Mouse (Mus musculus) retina, postnatal 1 day (tissue): Measurements from ENCODE around the gene Cog7.

Experiments
- DNase-seq: peaks from one replicate; pipeline ENCODE4 v3.0.0-alpha.2; 2012

The Cog7 gene

DNA sequence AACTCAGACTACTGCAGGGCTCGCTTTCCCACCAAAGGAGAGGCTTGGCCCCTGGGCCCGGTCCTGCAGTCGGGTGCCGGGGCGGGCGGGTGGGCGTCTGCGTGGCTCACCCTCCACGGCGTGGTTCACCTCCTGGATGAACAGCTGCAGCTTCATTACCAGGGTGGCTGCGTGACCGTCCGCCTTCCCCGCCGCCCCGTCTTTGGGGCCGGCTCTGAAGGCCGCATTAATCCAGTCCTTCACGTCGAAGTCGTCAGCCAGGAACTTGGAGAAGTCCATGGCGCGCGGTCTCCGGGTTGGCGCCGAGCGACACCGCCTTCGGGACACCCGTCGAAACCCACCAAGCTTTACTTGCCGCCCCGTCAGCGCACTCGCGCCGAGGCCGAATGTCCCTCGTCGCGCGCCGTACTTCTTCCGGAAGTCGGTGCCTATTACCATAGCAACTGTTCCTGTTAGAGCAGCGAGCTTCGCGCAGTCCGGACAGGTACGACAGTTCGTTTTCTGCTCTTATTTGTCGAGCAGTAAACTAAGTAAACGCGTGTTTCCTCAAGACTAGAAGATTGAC, at the start of gene Cog7:
Gene Cog7, minus strand, starts transcription at position 405 of the 565 bp plus-strand sequence.
- DNase-seq, result peak; percentile 95

DNA sequence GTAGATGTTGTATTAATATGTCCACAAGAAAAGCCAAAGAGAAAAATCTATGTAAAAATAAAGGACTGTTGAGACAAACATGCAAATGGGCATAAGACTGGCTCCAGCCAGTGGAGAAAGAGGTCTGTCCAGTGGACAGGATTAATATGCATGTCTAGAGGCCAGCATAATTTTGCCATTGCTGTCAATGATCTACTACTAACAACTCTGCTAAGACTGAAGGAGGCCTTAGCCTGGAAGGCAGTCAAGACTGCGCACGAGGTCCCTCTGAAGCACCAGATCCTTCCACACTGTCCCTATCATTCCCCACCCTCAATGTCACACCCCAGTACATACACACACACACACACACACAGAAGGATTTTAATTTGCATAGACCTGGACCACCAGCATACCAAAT, 40.6 kb upstream of the Cog7 start:
- no peak for DNase-seq

DNA sequence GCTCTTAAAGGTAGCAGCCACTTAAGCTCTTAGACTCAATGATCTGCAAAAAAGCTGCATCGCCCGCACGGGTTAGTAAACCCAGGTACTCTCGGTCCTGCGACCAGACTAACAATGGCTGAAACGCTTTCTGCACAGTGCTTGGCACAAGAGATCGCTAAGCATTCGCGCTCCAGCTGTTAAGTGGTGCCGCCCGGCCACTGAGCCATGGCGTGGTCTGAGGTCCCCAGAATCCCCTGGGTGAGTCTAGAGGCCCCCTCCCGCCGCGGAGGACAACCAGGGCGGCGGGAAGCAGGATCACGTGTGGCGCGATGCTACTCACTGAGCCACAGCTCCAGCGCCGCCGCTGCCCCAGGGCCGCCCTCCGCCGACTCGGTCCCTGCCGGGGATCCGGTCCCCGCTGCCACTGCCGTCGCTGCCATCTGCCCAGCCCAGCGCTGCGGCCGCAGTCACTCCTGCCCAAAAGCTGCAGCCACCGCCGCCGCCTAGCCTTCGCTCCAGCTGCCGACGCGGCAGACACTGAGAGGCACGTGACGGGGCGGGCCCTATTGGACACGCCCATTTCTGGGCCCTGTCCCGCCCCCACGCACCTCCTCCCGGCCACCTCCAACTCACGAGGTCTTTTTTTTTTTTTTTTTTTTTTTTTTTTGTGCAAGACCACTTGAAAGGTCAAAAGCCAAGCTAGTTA, 39.3 kb upstream of the Cog7 start, which contains the start of gene Gga2:
Gene Gga2, minus strand, starts transcription at position 556 of the 688 bp plus-strand sequence.
- peak; percentile 92 for DNase-seq

DNA sequence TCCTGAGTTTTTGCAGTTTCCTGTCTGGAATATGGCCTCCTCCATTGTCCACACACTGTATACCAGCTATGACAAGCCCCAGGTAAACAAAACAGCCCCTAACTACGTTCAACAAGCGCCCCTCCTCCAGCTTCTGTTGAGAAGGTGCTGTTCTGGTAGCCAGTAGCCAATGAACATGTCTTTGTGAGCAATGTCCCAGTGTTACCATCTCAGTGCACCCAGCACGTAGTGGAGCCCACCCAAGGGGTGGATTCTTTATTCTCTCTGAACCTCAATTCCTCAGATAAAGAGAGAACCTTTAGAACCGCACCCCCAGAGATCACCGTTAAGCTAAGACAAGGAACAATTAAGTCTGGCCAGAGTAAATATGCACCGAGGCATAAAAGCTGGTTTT, 38.8 kb upstream of the Cog7 start:
- DNase-seq, result no peak

DNA sequence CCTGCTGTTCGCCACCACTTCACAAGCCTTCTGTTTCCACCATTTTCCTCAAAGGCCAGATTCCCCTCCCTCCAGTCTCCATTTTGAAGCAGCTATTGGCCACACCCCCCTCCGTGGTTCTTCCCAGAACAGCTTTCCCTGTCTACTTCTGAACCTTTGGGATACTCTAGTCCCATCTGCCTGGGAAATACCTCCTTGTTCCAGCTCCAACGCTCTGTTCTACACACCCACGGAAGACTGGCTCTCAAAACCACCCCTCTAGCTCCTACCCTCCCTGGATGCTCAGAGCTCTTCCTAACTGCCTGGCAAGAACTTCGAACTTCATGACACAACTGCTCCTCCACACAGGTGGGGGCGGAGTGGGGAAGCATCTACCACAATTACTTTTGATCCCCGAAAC, 37.5 kb upstream of the Cog7 start:
- DNase-seq, result no peak

DNA sequence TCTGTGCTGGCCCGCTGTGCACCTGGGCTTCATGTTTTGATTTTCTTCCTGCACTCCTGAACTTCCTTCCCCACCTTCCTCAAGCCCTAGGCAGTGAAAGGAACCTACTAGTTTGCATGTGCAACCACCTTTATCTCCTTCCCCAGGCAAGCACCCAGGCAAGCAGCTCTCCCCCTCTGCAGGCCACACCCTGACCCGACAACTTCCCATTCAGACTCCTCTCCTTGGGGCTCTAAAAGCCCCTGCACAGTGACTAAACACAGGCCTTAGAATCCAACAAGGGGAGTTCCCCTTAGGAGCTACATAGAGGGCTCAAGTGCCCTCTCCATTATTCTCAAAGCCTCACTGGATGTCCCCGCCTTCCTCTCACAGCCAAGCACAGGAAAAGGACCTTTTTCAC, 36.7 kb upstream of the Cog7 start:
- no peak for DNase-seq

DNA sequence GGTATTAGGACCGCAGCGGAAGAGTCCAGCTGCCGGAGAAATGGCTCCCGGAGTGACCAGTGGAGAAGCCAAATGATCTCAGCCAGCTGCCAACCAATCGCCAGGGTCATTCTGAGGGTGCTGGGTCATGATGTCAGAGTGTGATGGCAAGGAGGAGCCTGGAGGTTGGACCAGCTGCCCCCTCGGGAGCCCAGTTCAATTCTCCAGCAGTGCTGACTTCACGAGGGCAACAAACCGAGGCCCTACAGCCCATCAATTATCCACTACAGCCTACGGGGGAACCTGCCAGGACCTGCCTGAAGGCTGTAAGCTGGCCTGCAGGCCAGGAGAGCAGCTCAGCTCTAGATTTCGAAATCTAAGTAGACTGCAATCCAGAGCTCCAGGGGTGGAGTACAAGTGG, 34.2 kb upstream of the Cog7 start:
- peak; percentile 59 for DNase-seq

DNA sequence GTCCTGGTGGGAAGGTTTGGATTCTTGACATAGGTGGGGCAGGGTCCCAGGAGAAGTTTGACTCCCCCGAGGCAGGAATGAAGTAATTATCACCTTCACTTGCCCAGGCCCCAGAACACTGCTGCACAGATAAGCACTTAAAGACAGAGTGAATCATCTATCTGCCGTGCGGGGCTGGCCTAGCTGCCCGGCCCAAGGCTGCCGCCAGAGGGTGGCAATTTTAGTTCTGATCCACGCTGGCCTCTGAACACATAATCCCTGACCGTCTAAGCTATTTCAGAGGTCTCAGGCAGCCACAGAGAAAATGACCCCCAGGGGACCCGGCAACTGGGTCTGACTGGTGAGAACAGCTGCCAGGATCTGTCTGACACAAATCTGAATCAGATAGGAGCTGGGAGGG, 33.6 kb upstream of the Cog7 start:
- peak; percentile 71 for DNase-seq

DNA sequence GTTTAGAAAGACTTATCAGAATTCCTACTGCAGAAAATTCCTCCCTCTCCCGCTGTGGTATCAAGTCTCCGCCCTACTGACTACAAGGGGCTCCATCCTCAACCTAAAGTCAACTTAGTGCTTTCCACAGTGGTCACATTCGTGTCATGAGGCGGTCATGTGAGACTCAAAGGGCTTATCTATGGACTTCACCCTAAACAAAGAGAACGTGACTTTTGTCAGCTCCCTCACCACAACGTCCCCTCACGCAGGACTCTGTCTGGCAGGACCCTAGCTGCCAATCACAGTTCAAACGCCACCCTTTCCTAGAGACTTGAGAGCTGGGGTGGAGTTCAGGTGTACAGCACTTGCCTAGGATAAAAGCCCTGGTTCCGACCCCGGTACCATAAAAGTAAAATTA, 31.4 kb upstream of the Cog7 start:
- no peak for DNase-seq

DNA sequence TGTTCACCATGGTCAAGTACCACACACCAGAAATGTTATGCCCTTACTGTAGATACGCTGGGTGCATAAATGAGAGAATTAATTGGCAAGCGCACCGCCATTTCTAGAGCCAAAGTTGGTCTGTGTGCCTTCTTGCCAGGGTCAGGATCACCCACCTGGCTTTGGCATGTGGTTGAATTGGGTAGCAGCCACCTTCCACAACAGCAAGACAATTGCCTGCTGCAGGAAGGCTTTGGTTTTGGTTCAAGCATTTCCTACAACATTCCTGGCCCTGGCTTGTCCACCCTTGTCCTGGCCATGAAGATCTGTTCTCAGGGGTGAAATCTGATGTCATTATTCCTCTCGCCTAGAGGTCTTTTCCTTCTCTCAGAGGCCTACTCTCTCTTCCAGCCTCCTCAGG, 30.9 kb upstream of the Cog7 start:
- DNase-seq, result no peak

DNA sequence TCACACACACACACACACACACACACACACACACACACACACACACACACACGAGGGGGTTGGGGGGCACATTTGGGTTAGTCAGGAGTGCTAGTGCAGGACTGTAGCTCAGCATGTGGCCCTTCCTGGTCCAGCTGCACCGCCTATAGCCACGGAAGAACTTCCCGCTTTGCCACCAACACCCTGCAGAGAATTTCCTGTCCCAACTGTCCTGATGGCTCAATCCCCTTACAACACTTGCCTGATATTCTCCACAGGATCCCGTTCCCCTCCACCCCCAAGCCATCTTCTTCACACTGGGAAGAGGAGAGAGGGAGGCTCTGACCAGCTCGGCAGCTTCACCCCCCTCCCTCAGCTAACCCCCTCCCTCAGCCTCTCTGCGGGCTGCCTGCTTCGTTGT, 18.9 kb upstream of the Cog7 start:
- DNase-seq, result no peak

DNA sequence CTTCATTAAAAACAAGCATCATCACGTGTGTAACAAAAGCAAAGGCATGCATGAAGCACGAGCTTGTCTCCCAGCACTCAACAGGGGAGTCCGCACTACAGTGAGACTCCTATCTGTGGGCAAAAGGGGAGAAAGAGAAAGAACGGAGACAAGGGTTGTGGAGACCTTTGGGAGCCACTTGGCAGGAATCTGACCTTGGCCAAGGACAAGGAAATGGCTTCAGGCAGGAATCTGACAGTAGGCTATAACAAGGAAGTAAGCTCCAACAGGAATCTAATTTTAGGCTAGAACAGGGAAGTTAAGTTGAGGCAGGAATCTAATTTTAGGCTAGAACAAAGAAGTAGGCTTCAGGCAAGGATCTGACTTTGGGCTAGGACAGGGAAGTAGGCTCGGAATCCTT, 14.4 kb upstream of the Cog7 start:
- DNase-seq, result no peak

DNA sequence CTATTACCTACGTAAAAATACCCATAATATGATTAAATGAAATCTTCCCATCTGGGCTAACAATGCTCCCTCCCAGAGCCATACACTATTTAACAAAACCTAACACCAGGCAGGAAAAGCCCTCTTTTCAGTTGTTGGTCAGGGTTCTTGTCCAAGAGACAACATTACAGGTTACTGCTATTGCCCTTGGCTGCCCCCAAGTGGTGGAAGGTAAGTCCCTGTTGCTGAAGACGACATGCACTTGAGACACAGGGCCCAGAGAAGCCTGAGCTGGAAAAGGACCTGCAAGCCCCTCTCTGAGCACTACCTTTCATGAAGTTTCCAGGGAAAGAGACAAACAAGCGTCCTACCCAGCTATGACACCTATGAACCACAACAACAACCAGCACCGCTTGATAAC, 6.5 kb downstream of the Cog7 start:
- peak; percentile 71 for DNase-seq

DNA sequence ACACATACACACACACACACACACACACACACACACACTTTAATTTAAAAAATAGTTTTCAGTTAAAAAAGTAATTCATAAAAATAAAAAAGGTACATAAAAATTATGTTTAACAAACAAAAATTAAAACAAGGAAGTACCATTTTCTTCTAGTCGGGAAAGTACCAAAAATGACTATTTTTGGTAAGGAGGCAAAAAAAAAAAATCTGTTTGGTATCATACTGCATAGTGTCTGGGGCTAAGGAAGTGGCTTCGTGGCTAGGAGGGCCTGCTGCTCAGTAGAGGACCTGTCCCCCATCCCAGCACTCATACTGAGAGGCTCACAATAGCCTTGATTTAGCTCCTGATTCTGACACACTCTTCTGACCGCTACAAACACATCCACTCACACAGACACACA, 9.8 kb downstream of the Cog7 start:
- DNase-seq, result no peak

DNA sequence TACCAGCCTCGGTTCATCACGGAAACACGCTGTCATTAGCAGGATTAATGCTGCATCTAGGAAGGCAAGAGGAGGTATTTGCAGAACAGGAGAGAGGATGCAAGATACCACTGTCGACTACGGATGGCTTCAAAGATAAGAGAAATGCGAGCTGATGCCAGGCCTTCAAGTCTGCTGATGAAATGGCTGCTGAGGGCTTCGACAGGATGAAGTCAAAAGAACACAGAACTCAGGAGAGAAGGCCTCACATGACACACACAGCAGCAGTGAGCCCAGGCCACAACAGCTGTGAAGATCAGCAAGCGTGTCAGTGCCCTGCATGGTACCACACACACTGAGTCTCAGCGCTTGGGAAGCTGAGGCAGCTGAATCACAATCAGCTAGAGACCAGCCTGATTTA, 11.3 kb downstream of the Cog7 start:
- DNase-seq, result no peak

DNA sequence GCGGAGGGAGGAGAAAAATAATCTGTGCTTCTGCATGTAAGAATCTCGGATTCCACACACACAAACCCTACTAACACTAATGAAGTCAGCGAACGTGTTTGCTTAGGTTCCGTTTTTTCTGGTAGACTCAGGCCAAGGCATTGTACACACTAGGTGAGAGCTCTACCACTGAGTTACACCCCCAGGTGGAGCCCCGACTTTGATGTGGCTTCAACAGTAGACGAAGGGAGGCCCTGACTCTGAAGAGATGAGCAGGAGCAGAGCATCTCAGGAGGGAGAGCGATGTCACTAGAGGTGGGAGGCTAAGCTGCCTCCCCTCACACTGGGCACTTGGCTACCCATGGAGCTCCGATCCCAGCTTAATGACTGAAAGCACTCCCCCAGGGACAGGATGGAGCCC, 12.7 kb downstream of the Cog7 start:
- no peak for DNase-seq

DNA sequence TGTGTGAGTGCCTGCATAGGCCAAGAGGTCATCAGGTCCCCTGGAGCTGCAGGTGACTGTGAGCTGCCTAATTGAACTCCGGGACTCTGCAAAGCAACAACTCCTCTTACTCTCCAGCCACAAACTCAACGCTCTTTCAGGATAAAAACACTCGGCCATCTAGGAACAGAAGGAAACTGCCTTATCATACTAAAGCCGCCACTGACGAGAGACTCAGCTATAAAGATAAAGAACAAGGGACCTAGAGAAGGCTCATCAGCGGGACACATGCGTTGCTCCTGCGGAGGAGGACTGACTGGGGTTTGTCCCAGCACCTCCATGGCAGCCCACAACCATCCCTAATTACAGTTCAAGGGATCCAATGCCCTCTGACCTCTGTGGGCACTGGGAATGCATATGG, 13.3 kb downstream of the Cog7 start:
- no peak for DNase-seq

DNA sequence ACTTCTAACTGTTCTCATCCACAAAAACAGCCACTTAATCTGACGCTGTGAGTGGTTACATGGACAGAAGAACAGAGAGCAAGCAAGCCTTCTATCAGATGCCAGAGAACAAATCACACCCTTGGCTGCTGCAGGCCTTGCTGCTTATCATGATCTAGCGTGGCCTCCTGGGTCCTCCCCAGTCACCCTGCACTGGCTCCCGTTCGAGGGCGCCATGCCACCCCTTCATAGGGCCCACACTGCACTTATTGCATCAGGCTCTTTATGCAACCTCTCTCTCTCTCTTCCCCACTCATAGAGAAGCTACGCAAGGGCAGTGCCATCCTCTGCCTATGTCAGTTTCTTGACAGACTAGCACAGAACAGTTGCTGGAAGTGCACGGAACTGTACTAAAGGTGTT, 15.3 kb downstream of the Cog7 start:
- no peak for DNase-seq

DNA sequence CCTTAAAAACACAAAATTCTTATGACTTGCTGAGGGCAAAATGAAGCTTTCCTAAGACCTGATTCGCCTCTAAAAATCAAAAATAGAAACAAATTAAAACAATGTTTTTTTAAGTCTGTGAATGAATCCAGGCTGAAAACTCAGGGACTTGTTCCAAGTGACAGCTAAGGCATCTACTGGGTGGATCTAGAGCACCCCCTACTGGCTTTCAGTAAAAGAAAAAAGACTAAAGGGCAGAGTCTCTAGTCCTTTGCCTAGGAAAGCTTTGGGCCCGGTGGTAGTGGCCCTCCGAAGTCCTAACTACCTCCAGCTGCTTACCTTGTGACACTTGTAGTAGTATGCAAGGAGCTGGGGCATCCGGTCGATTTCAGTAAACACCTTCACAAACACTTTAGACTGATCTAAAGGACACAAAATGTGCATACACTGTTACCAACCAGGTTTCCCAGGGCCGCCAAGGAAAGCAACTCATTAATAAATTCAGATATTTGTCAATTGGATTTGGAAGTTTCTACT, 17.6 kb downstream of the Cog7 start:
- DNase-seq, result peak; percentile 68

DNA sequence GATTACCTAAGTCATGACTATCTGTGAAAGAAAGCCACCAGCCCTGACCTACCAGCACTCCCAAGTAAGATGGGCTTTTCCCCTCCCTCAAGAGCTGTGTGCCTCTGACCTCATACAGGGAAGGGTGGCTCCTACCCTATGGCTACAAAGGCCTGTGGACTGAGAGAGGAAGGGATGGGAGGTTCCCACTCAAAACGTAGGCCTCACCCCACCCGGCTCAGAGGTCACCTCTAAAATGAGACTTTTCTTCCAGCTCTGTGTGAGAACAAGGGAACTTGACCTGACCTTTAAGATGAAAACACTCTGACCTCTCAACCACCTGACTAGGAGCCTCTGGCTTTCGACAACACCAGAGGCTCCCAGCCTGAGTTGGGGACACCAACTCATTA, 18.9 kb downstream of the Cog7 start:
- no peak for DNase-seq

DNA sequence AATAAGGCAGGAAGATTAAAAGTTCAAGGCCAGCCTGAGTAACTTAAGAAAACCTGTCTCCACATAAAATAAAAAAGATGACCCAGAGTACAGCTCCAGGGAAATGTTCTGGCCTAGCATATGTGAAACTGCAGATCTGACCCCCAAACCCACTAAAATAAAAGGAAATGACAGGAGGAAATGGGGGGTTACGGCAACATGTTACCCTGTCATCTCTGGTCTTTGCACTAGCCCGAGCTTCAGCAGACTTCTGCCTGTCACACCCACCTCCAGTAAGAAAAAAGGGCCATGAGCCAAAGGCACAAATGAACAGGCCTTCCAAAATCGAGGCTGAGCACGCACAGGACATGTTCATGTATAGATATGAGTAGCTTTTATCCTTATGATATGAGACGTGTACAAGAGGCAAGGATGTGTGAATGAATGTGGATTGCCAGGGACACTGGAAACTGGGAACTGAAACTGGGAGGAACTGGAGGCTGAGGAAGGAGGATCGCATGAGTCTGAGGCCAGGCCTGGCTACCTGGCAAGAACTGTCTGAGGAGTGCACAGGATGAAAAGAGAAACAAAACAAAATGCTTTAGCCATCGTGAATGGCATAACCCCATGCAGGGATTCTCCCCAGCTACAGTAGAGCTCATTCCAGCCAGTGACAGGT, 19.5 kb downstream of the Cog7 start:
- no peak for DNase-seq

DNA sequence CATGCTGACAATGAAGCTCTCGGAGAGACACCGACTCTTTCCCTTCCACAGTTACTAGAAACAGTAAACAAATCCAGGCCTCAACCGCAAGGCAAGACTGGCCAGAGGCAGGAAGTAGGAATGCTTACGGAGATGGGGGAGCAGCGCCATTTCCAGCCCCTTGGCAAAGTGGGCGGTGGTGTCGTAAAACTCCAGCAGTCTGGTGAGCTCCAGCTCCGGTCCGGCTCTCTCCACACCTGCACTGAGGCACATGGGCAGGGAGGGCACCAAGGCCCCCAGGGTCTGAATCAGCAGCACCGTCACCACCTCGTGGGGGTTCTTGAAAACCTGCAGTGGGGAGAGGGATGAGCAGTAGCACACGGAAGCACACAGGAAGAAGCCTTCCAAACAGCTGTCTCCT, 25.7 kb downstream of the Cog7 start:
- no peak for DNase-seq

DNA sequence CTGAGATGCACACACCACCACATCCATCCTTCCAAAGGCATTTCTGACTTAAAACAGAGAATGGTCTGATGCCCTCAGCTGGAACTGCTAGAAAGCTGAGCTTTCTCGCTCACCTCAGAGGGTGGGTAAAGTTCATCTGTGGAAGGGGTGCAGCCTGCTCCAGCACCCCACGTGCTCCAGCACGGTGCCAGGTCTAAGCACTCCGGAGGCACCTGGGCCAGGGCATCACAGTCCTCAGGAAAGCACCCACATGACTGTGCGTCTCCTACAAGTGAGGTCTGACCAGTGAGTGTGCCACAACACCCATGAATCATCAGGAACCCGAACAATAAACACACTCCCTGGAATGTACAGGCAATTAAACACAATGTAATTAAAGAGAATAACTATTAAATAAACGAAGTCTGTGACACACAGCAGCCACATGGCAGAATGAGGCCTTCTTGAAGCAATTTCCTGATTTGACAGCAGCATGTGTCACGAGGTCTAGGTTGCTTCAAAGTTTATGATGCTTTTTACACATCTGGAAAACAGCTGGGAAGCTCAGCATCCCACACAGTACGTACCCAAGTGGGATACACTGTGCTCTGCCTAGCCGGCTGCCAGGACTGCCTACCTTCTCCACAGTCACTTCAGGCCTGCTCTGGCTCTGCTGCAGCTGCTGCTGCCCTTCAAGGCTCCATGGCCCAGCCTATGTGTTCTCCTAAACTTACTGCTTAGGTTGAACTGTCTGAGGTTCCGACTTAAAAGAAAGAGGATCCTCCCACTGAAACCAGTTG, 26.4 kb downstream of the Cog7 start:
- no peak for DNase-seq

DNA sequence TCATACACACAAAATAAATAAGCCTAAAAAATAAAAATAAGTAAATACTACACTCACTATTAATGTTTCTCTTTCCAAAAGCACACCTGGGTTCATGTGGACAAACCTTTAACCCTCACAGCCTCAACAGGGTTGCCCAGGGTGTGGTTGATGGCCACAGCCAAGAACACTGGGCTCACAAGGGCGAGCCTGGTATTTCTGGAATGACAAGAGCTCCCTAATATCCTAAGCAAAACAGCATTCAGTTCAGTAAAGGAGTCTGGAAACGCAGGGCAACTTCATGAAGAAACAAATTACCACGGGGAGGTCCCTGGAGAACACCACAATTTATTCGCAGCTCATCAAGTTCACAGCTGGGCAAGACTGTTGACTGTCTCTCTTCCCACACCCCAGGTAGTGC, 34.0 kb downstream of the Cog7 start:
- no peak for DNase-seq
